Mouse (Mus musculus): ENCODE measurements around the gene Klf12. TPM values are rescaled to one million over a fixed set of nuclear protein-coding genes. Genes with fewer than 3 reads are reported as not detected.
A peak's percentile ranks its signal among the peaks of the same experiment; 100 is the strongest.

Klf12 gene
- polyA plus RNA-seq, 1 experiment, result 1.4 TPM

GRCm38 (mm10) chr14:100282651-100283050, 1.8 kb downstream of the Klf12 start:
- peaks cover 18% of the 10 kb centered on the region for H3K79me2 ChIP-seq (ENCODE audit: control insufficient read depth, insufficient read depth)
- no peaks in the 10 kb centered on the region for H3K36me3 ChIP-seq (ENCODE audit: control insufficient read depth, insufficient read depth)
- no peaks in the 10 kb centered on the region for H3K27me3 ChIP-seq (ENCODE audit: control insufficient read depth, insufficient read depth, insufficient read length)
- no peak overlapping the region for H3ac ChIP-seq (ENCODE audit: control insufficient read depth, insufficient read length)
- H3K4me3 ChIP-seq, result peak overlapping the region; percentile 84
- no peak for TF ChIP-seq TCF12 (IDR thresholded peaks at IDR 0.05; ENCODE audit: insufficient read depth, poor library complexity, severe bottlenecking)
- TF ChIP-seq SRF (IDR thresholded peaks at IDR 0.05; ENCODE audit: control insufficient read depth, insufficient read length, low read depth), result no peak
- no peak for TF ChIP-seq MAX (IDR thresholded peaks at IDR 0.05; ENCODE audit: low read depth)
- TF ChIP-seq TCF3 (IDR thresholded peaks at IDR 0.05; ENCODE audit: insufficient read length, low read depth), result no peak
- no peak for TF ChIP-seq POLR2A (IDR thresholded peaks at IDR 0.05; ENCODE audit: insufficient read length, low read depth)
- TF ChIP-seq USF1 (IDR thresholded peaks at IDR 0.05; ENCODE audit: low read depth), result no peak
- TF ChIP-seq REST (IDR thresholded peaks at IDR 0.05; ENCODE audit: insufficient read depth, insufficient read length), result no peak
- no peak for TF ChIP-seq CEBPB (IDR thresholded peaks at IDR 0.05; ENCODE audit: insufficient read depth, poor library complexity, severe bottlenecking)
- TF ChIP-seq E2F4 (IDR thresholded peaks at IDR 0.05; ENCODE audit: insufficient read depth), result no peak
- TF ChIP-seq MYOG (IDR thresholded peaks at IDR 0.05; ENCODE audit: control insufficient read depth in 1 of 3, insufficient read depth in 1 of 3, insufficient read length in 2 of 3, low read depth in 2 of 3), result no peak
- no peak for TF ChIP-seq POLR2AphosphoS2 (IDR thresholded peaks at IDR 0.05; ENCODE audit: insufficient read length, low read depth)
- TF ChIP-seq MYOD1 (IDR thresholded peaks at IDR 0.05; ENCODE audit: control insufficient read depth in 1 of 3, insufficient read length in 2 of 3, low read depth in 2 of 3), result no peak
- H3K4me2 ChIP-seq (ENCODE audit: low read depth), result peak overlapping the region; percentile 84

DNA sequence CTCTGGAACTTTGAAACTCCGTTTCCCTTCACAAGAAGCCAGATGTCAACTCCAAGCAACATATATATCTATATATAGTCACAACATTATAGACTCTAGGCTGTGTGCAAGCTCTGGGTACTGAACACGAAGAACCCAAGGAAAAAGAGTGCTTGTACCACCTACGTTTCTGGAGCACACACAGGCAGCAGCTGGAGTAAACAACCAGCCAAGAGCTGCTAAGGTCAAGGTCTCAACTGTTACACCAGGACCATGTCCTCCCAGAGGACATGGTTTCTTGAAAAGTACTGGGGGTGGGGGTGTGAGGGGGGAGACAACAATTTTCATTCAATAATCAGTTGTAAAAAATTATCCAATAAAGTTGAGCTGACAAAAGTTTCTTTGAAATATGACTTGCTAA, 2.7 kb downstream of the Klf12 start:
- H3K4me3 ChIP-seq, result no peak overlapping the region
- TF ChIP-seq MYOG (IDR thresholded peaks at IDR 0.05; ENCODE audit: control insufficient read depth in 1 of 3, insufficient read depth in 1 of 3, insufficient read length in 2 of 3, low read depth in 2 of 3), result no peak
- H3K27me3 ChIP-seq (ENCODE audit: control insufficient read depth, insufficient read depth, insufficient read length), result no peaks in the 10 kb centered on the region
- no peaks in the 10 kb centered on the region for H3K36me3 ChIP-seq (ENCODE audit: control insufficient read depth, insufficient read depth)
- H3K79me2 ChIP-seq (ENCODE audit: control insufficient read depth, insufficient read depth), result peaks cover 18% of the 10 kb centered on the region
- H3K4me2 ChIP-seq (ENCODE audit: low read depth), result peak overlapping the region; percentile 40
- no peak overlapping the region for H3ac ChIP-seq (ENCODE audit: control insufficient read depth, insufficient read length)

DNA sequence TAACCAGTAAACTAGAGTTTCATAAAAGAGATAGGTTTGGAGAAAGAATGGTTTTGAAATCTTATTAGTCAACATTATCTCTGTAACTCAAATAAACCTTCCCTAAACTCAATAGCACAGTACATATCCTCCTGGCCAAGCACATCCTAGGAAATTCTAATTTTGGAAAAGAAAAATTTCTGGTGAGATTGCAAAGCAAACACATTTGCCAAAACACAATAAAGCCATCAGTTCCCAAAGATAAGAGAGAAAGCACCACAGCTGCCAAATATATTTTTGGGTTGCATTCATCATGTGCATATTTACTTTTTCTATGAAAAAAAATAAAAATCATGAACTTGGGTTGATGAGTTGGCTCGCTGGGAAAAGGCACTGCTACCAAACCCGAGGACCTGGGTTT, 10.3 kb downstream of the Klf12 start:
- Histone ChIP-seq H3ac (ENCODE audit: control insufficient read depth, insufficient read length) (no peak overlapping the region), H3K36me3 (ENCODE audit: control insufficient read depth, insufficient read depth) (no peaks in the 10 kb centered on the region), H3K27me3 (ENCODE audit: control insufficient read depth, insufficient read depth, insufficient read length) (no peaks in the 10 kb centered on the region), H3K4me3 (no peak overlapping the region), H3K4me2 (ENCODE audit: low read depth) (no peak overlapping the region), H3K79me2 (ENCODE audit: control insufficient read depth, insufficient read depth) (peaks cover 5% of the 10 kb centered on the region)
- TF ChIP-seq USF1 (IDR thresholded peaks at IDR 0.05; ENCODE audit: low read depth) (no peak), E2F4 (IDR thresholded peaks at IDR 0.05; ENCODE audit: insufficient read depth) (no peak), TCF3 (IDR thresholded peaks at IDR 0.05; ENCODE audit: insufficient read length, low read depth) (no peak), MAX (IDR thresholded peaks at IDR 0.05; ENCODE audit: low read depth) (no peak), SRF (IDR thresholded peaks at IDR 0.05; ENCODE audit: control insufficient read depth, insufficient read length, low read depth) (no peak), REST (IDR thresholded peaks at IDR 0.05; ENCODE audit: insufficient read depth, insufficient read length) (no peak), POLR2A (IDR thresholded peaks at IDR 0.05; ENCODE audit: insufficient read length, low read depth) (no peak), MYOD1 (IDR thresholded peaks at IDR 0.05; ENCODE audit: control insufficient read depth in 1 of 3, insufficient read length in 2 of 3, low read depth in 2 of 3) (no peak), TCF12 (IDR thresholded peaks at IDR 0.05; ENCODE audit: insufficient read depth, poor library complexity, severe bottlenecking) (no peak), CEBPB (IDR thresholded peaks at IDR 0.05; ENCODE audit: insufficient read depth, poor library complexity, severe bottlenecking) (no peak), MYOG (IDR thresholded peaks at IDR 0.05; ENCODE audit: control insufficient read depth in 1 of 3, insufficient read depth in 1 of 3, insufficient read length in 2 of 3, low read depth in 2 of 3) (no peak), POLR2AphosphoS2 (IDR thresholded peaks at IDR 0.05; ENCODE audit: insufficient read length, low read depth) (no peak)

DNA sequence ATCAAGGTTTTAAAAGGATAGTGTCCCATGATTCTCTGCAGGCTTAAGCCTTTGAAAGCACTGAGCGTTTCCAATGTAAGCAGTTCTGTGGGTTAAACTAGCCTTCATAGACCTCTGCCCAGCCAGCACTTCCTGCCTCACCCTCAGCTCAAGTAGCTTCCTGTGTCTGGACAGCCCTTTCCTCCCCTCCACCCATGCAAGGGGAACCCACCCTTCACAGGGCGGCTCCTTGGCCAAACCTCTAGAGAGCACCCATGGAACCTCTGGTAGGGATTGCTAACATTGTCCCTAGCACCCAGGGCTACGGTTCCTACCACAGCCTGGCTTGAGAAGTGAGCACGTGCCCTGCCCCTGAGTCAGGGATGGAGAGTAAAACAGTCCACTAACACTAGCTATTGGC, 23.9 kb downstream of the Klf12 start:
- Histone ChIP-seq H3K36me3 (ENCODE audit: control insufficient read depth, insufficient read depth) (no peaks in the 10 kb centered on the region), H3K4me2 (ENCODE audit: low read depth) (no peak overlapping the region), H3K4me3 (no peak overlapping the region), H3K27me3 (ENCODE audit: control insufficient read depth, insufficient read depth, insufficient read length) (no peaks in the 10 kb centered on the region), H3ac (ENCODE audit: control insufficient read depth, insufficient read length) (no peak overlapping the region), H3K79me2 (ENCODE audit: control insufficient read depth, insufficient read depth) (no peaks in the 10 kb centered on the region)
- TF ChIP-seq USF1 (IDR thresholded peaks at IDR 0.05; ENCODE audit: low read depth) (no peak), MYOG (IDR thresholded peaks at IDR 0.05; ENCODE audit: control insufficient read depth in 1 of 3, insufficient read depth in 1 of 3, insufficient read length in 2 of 3, low read depth in 2 of 3) (no peak), MAX (IDR thresholded peaks at IDR 0.05; ENCODE audit: low read depth) (no peak), POLR2A (IDR thresholded peaks at IDR 0.05; ENCODE audit: insufficient read length, low read depth) (no peak), SRF (IDR thresholded peaks at IDR 0.05; ENCODE audit: control insufficient read depth, insufficient read length, low read depth) (no peak), TCF3 (IDR thresholded peaks at IDR 0.05; ENCODE audit: insufficient read length, low read depth) (no peak), TCF12 (IDR thresholded peaks at IDR 0.05; ENCODE audit: insufficient read depth, poor library complexity, severe bottlenecking) (no peak), MYOD1 (IDR thresholded peaks at IDR 0.05; ENCODE audit: control insufficient read depth in 1 of 3, insufficient read length in 2 of 3, low read depth in 2 of 3) (no peak), REST (IDR thresholded peaks at IDR 0.05; ENCODE audit: insufficient read depth, insufficient read length) (no peak), POLR2AphosphoS2 (IDR thresholded peaks at IDR 0.05; ENCODE audit: insufficient read length, low read depth) (no peak), CEBPB (IDR thresholded peaks at IDR 0.05; ENCODE audit: insufficient read depth, poor library complexity, severe bottlenecking) (no peak), E2F4 (IDR thresholded peaks at IDR 0.05; ENCODE audit: insufficient read depth) (no peak)

DNA sequence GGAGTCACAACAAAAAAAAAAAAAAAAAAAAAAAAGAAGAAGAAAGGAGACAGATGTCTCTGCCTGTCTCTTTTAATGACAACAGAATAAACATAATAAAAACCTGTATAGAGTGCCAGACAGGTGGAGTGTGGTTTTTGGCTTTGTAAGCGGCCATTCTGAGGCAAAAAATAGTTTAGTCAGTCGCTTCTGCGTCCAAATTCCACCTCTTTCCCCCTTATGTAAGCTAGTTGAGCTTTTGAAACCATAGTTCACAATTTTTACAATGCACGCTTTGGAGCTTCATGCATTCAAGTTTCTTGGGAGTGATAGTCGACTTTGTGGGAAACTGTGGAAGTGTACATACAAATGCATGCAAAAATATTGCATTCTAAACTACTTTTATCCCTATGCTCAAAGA, 41.4 kb downstream of the Klf12 start:
- TF ChIP-seq USF1 (IDR thresholded peaks at IDR 0.05; ENCODE audit: low read depth), result no peak
- no peak for TF ChIP-seq POLR2A (IDR thresholded peaks at IDR 0.05; ENCODE audit: insufficient read length, low read depth)
- TF ChIP-seq MYOG (IDR thresholded peaks at IDR 0.05; ENCODE audit: control insufficient read depth in 1 of 3, insufficient read depth in 1 of 3, insufficient read length in 2 of 3, low read depth in 2 of 3), result no peak
- TF ChIP-seq MYOD1 (IDR thresholded peaks at IDR 0.05; ENCODE audit: control insufficient read depth in 1 of 3, insufficient read length in 2 of 3, low read depth in 2 of 3), result no peak
- no peak for TF ChIP-seq TCF12 (IDR thresholded peaks at IDR 0.05; ENCODE audit: insufficient read depth, poor library complexity, severe bottlenecking)
- TF ChIP-seq REST (IDR thresholded peaks at IDR 0.05; ENCODE audit: insufficient read depth, insufficient read length), result no peak
- no peak for TF ChIP-seq CEBPB (IDR thresholded peaks at IDR 0.05; ENCODE audit: insufficient read depth, poor library complexity, severe bottlenecking)
- no peak for TF ChIP-seq SRF (IDR thresholded peaks at IDR 0.05; ENCODE audit: control insufficient read depth, insufficient read length, low read depth)
- no peak for TF ChIP-seq TCF3 (IDR thresholded peaks at IDR 0.05; ENCODE audit: insufficient read length, low read depth)
- no peak for TF ChIP-seq MAX (IDR thresholded peaks at IDR 0.05; ENCODE audit: low read depth)
- no peak for TF ChIP-seq POLR2AphosphoS2 (IDR thresholded peaks at IDR 0.05; ENCODE audit: insufficient read length, low read depth)
- no peak for TF ChIP-seq E2F4 (IDR thresholded peaks at IDR 0.05; ENCODE audit: insufficient read depth)
- H3K4me3 ChIP-seq, result no peak overlapping the region
- no peaks in the 10 kb centered on the region for H3K79me2 ChIP-seq (ENCODE audit: control insufficient read depth, insufficient read depth)
- no peaks in the 10 kb centered on the region for H3K36me3 ChIP-seq (ENCODE audit: control insufficient read depth, insufficient read depth)
- H3K4me2 ChIP-seq (ENCODE audit: low read depth), result no peak overlapping the region
- no peak overlapping the region for H3ac ChIP-seq (ENCODE audit: control insufficient read depth, insufficient read length)
- H3K27me3 ChIP-seq (ENCODE audit: control insufficient read depth, insufficient read depth, insufficient read length), result no peaks in the 10 kb centered on the region
